Mouse (Mus musculus) G1E (cell line): ENCODE results near the gene Kcnip1.

Source experiments
- CTCF ChIP-seq: IDR thresholded peaks from 2 replicates; pipeline ENCODE4 v1.5.1; 2012; ENCODE audit warnings: low read depth, low read length, inconsistent platforms, mixed read lengths
- GATA1 ChIP-seq: IDR thresholded peaks from 2 replicates; pipeline ENCODE4 v1.6.1; 2012; ENCODE audit warnings: borderline replicate concordance, low read length, inconsistent platforms, mixed read lengths
- GATA2 ChIP-seq: IDR thresholded peaks from 2 replicates; pipeline ENCODE4 v1.6.1; 2012; ENCODE audit warnings: low read depth, low read length, inconsistent platforms, borderline replicate concordance
- POLR2AphosphoS5 ChIP-seq: IDR thresholded peaks from 2 replicates; pipeline ENCODE4 v1.6.1; 2012; ENCODE audit warnings: low read depth, low read length, inconsistent platforms; ENCODE audit not compliant: insufficient replicate concordance
- TAL1 ChIP-seq: conservative IDR thresholded peaks from 2 replicates; pipeline ENCODE4 v1.6.1; 2012; ENCODE audit warnings: low read depth, low read length, inconsistent platforms, mixed read lengths

GRCm38 (mm10) chr11:33992938-33993337 is at the start of gene Kcnip1:
- TF ChIP-seq POLR2AphosphoS5 (no peak), CTCF (no peak), GATA1 (no peak), GATA2 (no peak), TAL1 (no peak)
